Mouse (Mus musculus) CH12.LX (cell line): ENCODE data around the gene Gmpr2. TPM values are rescaled to one million over a fixed set of nuclear protein-coding genes. Genes with fewer than 3 reads are reported as not detected.

ENCODE experiments used
- DNase-seq: peaks from one replicate; pipeline ENCODE4 v3.0.0-alpha.2; 2013; ENCODE audit errors: extremely low read depth
- H3K27ac ChIP-seq: 2 replicates; pipeline ENCODE4 v1.5.1; 2012; ENCODE audit warnings: low read depth, mild to moderate bottlenecking, control low read depth, moderate library complexity; ENCODE audit not compliant: insufficient read depth
- H3K27me3 ChIP-seq: replicated peaks from 2 replicates; pipeline ENCODE3; 2012; ENCODE audit warnings: inconsistent platforms
- H3K36me3 ChIP-seq, 2 experiments: replicated peaks in 1 of 2; 2 replicates each; pipeline versions ENCODE3 to v1.6.1; 2012; ENCODE audit warnings: inconsistent platforms in 1 of 2, low read length in 1 of 2, mild to moderate bottlenecking in 1 of 2, mixed read lengths in 1 of 2, moderate library complexity in 1 of 2; ENCODE audit not compliant: control insufficient read depth in 1 of 2, insufficient read depth in 1 of 2
- H3K4me1 ChIP-seq, 2 experiments: 2 replicates each; pipeline ENCODE4 v1.6.1; 2012; ENCODE audit warnings: inconsistent platforms in 1 of 2, moderate library complexity in 1 of 2; ENCODE audit not compliant: insufficient read depth in 2 of 2, control insufficient read depth in 1 of 2
- H3K4me2 ChIP-seq: 2 replicates; pipeline ENCODE4 v1.6.1; 2012; ENCODE audit warnings: low read depth, mild to moderate bottlenecking, control low read depth; ENCODE audit not compliant: poor library complexity, insufficient read depth, severe bottlenecking
- H3K4me3 ChIP-seq, 3 experiments: fragments of 150-350 bp in 1 of 3; sonication (generic) in 1 of 3; replicated peaks in 1 of 3; 2 replicates each; pipeline versions ENCODE3 to v1.5.1; 2011 to 2012; ENCODE audit warnings: low read depth in 2 of 3, low read length in 2 of 3, mild to moderate bottlenecking in 2 of 3, moderate library complexity in 2 of 3, control low read depth in 1 of 3, improper control_type of control experiment in 1 of 3, inconsistent platforms in 1 of 3, mixed read lengths in 1 of 3; ENCODE audit not compliant: poor library complexity in 1 of 3
- H3K79me2 ChIP-seq: replicated peaks from 2 replicates; pipeline ENCODE4 v1.6.1; 2012; ENCODE audit warnings: mild to moderate bottlenecking, moderate library complexity; ENCODE audit not compliant: control insufficient read depth, poor library complexity, insufficient read depth, severe bottlenecking; ENCODE audit errors: extremely low read depth
- H3K9ac ChIP-seq: 2 replicates; pipeline ENCODE4 v1.6.1; 2012; ENCODE audit warnings: low read depth, mild to moderate bottlenecking, control low read depth, moderate library complexity; ENCODE audit not compliant: insufficient read depth
- H3K9me3 ChIP-seq: replicated peaks from 2 replicates; pipeline ENCODE3; 2012; ENCODE audit warnings: low read length, inconsistent platforms, mixed read lengths
- BHLHE40 ChIP-seq: IDR thresholded peaks from 2 replicates; pipeline ENCODE4 v1.6.1; 2011; ENCODE audit warnings: mild to moderate bottlenecking, low read depth, low read length, improper control_type of control experiment
- CHD1 ChIP-seq: IDR thresholded peaks from 2 replicates; pipeline ENCODE4 v1.6.1; 2012; ENCODE audit warnings: low read depth, low read length, improper control_type of control experiment, inconsistent platforms
- CHD2 ChIP-seq: IDR thresholded peaks from 2 replicates; pipeline ENCODE4 v1.6.1; 2011; ENCODE audit warnings: low read length, improper control_type of control experiment
- CTCF ChIP-seq, 2 experiments: IDR thresholded peaks in 1 of 2; conservative IDR thresholded peaks in 1 of 2; 2 replicates each; pipeline ENCODE4 v1.5.1; 2011 to 2012; ENCODE audit warnings: low read depth in 2 of 2, low read length in 2 of 2, improper control_type of control experiment in 1 of 2, inconsistent platforms in 1 of 2, mild to moderate bottlenecking in 1 of 2, moderate library complexity in 1 of 2
- E2F4 ChIP-seq: IDR thresholded peaks from 2 replicates; pipeline ENCODE4 v1.6.1; 2011; ENCODE audit warnings: low read depth, low read length, improper control_type of control experiment; ENCODE audit not compliant: insufficient replicate concordance
- ELF1 ChIP-seq: IDR thresholded peaks from 2 replicates; pipeline ENCODE4 v1.6.1; 2014; ENCODE audit warnings: low read depth, mild to moderate bottlenecking, inconsistent platforms, low read length, improper control_type of control experiment
- EP300 ChIP-seq: IDR thresholded peaks from 2 replicates; pipeline ENCODE4 v1.6.1; 2011; ENCODE audit warnings: low read length, improper control_type of control experiment
- ETS1 ChIP-seq: conservative IDR thresholded peaks from 2 replicates; pipeline ENCODE4 v1.6.1; 2012; ENCODE audit warnings: low read depth, mild to moderate bottlenecking, inconsistent platforms, low read length, improper control_type of control experiment, moderate library complexity
- GABPA ChIP-seq: IDR thresholded peaks from 2 replicates; pipeline ENCODE4 v1.6.1; 2012; ENCODE audit warnings: low read depth, low read length, improper control_type of control experiment, inconsistent platforms; ENCODE audit not compliant: insufficient replicate concordance
- HCFC1 ChIP-seq: IDR thresholded peaks from 2 replicates; pipeline ENCODE4 v1.6.1; 2012; ENCODE audit warnings: low read depth, mild to moderate bottlenecking, inconsistent platforms, low read length, improper control_type of control experiment
- IRF4 ChIP-seq: IDR thresholded peaks from 2 replicates; pipeline ENCODE4 v1.6.1; 2014; ENCODE audit warnings: low read depth, mild to moderate bottlenecking, inconsistent platforms, low read length, improper control_type of control experiment
- JUN ChIP-seq: IDR thresholded peaks from 2 replicates; pipeline ENCODE4 v1.6.1; 2011; ENCODE audit warnings: low read depth, mild to moderate bottlenecking, low read length, improper control_type of control experiment, moderate library complexity; ENCODE audit not compliant: insufficient read depth
- JUND ChIP-seq: conservative IDR thresholded peaks from 2 replicates; pipeline ENCODE4 v1.6.1; 2011; ENCODE audit warnings: low read depth, low read length, improper control_type of control experiment
- KAT2A ChIP-seq: IDR thresholded peaks from 2 replicates; pipeline ENCODE4 v1.6.1; 2012; ENCODE audit warnings: low read length, improper control_type of control experiment, inconsistent platforms; ENCODE audit not compliant: insufficient replicate concordance
- MAFK ChIP-seq: IDR thresholded peaks from 2 replicates; pipeline ENCODE4 v1.6.1; 2011; ENCODE audit warnings: low read length, improper control_type of control experiment; ENCODE audit not compliant: insufficient replicate concordance
- MAX ChIP-seq: IDR thresholded peaks from 2 replicates; pipeline ENCODE4 v1.6.1; 2011; ENCODE audit warnings: low read length, improper control_type of control experiment
- MAZ ChIP-seq: IDR thresholded peaks from 2 replicates; pipeline ENCODE4 v1.6.1; 2012; ENCODE audit warnings: low read depth, mild to moderate bottlenecking, inconsistent platforms, low read length, improper control_type of control experiment, moderate library complexity
- MEF2A ChIP-seq: IDR thresholded peaks from 2 replicates; pipeline ENCODE4 v1.6.1; 2014; ENCODE audit warnings: low read depth, mild to moderate bottlenecking, inconsistent platforms, low read length, improper control_type of control experiment, borderline replicate concordance
- MXI1 ChIP-seq: IDR thresholded peaks from 2 replicates; pipeline ENCODE4 v1.6.1; 2011; ENCODE audit warnings: mild to moderate bottlenecking, low read depth, low read length, improper control_type of control experiment
- MYC ChIP-seq: IDR thresholded peaks from 2 replicates; pipeline ENCODE4 v1.6.1; 2011; ENCODE audit warnings: low read depth, mild to moderate bottlenecking, improper control_type of control experiment, low read length
- NELFE ChIP-seq: IDR thresholded peaks from 2 replicates; pipeline ENCODE4 v1.6.1; 2011; ENCODE audit warnings: low read depth, low read length, improper control_type of control experiment
- NRF1 ChIP-seq: IDR thresholded peaks from 2 replicates; pipeline ENCODE4 v1.6.1; 2014; ENCODE audit warnings: low read depth, mild to moderate bottlenecking, inconsistent platforms, low read length, improper control_type of control experiment, moderate library complexity
- PAX5 ChIP-seq: IDR thresholded peaks from 2 replicates; pipeline ENCODE4 v1.6.1; 2012; ENCODE audit warnings: low read length, inconsistent platforms, mixed read lengths
- POLR2A ChIP-seq: IDR thresholded peaks from 2 replicates; pipeline ENCODE4 v1.6.1; 2011; ENCODE audit warnings: low read depth, mild to moderate bottlenecking, improper control_type of control experiment, low read length
- POLR2AphosphoS2 ChIP-seq: IDR thresholded peaks from 2 replicates; pipeline ENCODE4 v1.6.1; 2011; ENCODE audit warnings: low read depth, low read length, improper control_type of control experiment
- RAD21 ChIP-seq: IDR thresholded peaks from 2 replicates; pipeline ENCODE4 v1.6.1; 2011; ENCODE audit warnings: low read depth, mild to moderate bottlenecking, low read length, improper control_type of control experiment, moderate library complexity
- RCOR1 ChIP-seq: conservative IDR thresholded peaks from 2 replicates; pipeline ENCODE4 v1.6.1; 2012; ENCODE audit warnings: low read depth, mild to moderate bottlenecking, inconsistent platforms, low read length, improper control_type of control experiment
- SIN3A ChIP-seq: IDR thresholded peaks from 2 replicates; pipeline ENCODE4 v1.6.1; 2012; ENCODE audit warnings: low read length, improper control_type of control experiment, inconsistent platforms
- SMC3 ChIP-seq: IDR thresholded peaks from 2 replicates; pipeline ENCODE4 v1.6.1; 2011; ENCODE audit warnings: low read depth, low read length, improper control_type of control experiment
- TBP ChIP-seq: conservative IDR thresholded peaks from 2 replicates; pipeline ENCODE4 v1.6.1; 2011; ENCODE audit warnings: low read depth, low read length, improper control_type of control experiment
- TCF12 ChIP-seq: IDR thresholded peaks from 2 replicates; pipeline ENCODE4 v1.6.1; 2014; ENCODE audit warnings: low read depth, mild to moderate bottlenecking, inconsistent platforms, low read length, improper control_type of control experiment
- UBTF ChIP-seq: IDR thresholded peaks from 2 replicates; pipeline ENCODE4 v1.6.1; 2012; ENCODE audit warnings: low read depth, mild to moderate bottlenecking, inconsistent platforms, low read length, improper control_type of control experiment, moderate library complexity
- USF1 ChIP-seq: IDR thresholded peaks from 2 replicates; pipeline ENCODE4 v1.6.1; 2014; ENCODE audit warnings: low read depth, mild to moderate bottlenecking, inconsistent platforms, low read length, improper control_type of control experiment
- USF2 ChIP-seq: conservative IDR thresholded peaks from 2 replicates; pipeline ENCODE4 v1.6.1; 2011; ENCODE audit warnings: low read depth, low read length, improper control_type of control experiment
- ZC3H11A ChIP-seq: IDR thresholded peaks from 2 replicates; pipeline ENCODE4 v1.6.1; 2012; ENCODE audit warnings: low read depth, mild to moderate bottlenecking, inconsistent platforms, low read length, improper control_type of control experiment
- ZKSCAN1 ChIP-seq: IDR thresholded peaks from 2 replicates; pipeline ENCODE4 v1.6.1; 2012; ENCODE audit warnings: low read depth, inconsistent platforms, low read length, improper control_type of control experiment, borderline replicate concordance
- ZMIZ1 ChIP-seq: IDR thresholded peaks from 2 replicates; pipeline ENCODE4 v1.6.1; 2012; ENCODE audit warnings: low read depth, mild to moderate bottlenecking, inconsistent platforms, low read length, improper control_type of control experiment
- ZNF384 ChIP-seq: IDR thresholded peaks from 2 replicates; pipeline ENCODE4 v1.6.1; 2012; ENCODE audit warnings: low read depth, low read length, improper control_type of control experiment, inconsistent platforms
- dilution Hi-C: fragments of 300-500 bp; cut with MboI; formaldehyde crosslinking; loops from 2 replicates; pipeline ENCODE4 v1.14.3; 2020; ENCODE audit warnings: low sequenced_read_pairs; ENCODE audit not compliant: extremely low pct_unique_long_range_greater_than_20kb, extremely low pct_ligation_motif_present
- in situ Hi-C: fragments of 300-500 bp; cut with MboI; formaldehyde crosslinking; loops from 3 replicates; pipeline ENCODE4 v1.14.3; 2019; ENCODE audit warnings: low sequenced_read_pairs, low pct_ligation_motif_present, low pct_unique_long_range_greater_than_20kb, mixed read lengths
- polyA plus RNA-seq: library from polyadenylated mRNA; unstranded; fragments of >175 nt; gene quantifications from 2 replicates; pipeline ENCODE4 v1.2.1, GENCODE M21; 2012; ENCODE audit warnings: low read depth; ENCODE audit not compliant: insufficient read length
- total RNA-seq, 2 experiments: library from RNA; depleted of rRNA; stranded (reverse); fragments of 300-350 nt in 1 of 2; fragments of >200 nt in 1 of 2; gene quantifications; 2 replicates each; pipeline ENCODE4 v1.2.3; 2012 to 2014

The Gmpr2 gene
- total and polyA plus RNA-seq, 3 experiments, result 34.7 to 51.3 (median 37.3) TPM

- no peak within 1 kb of the TSS; the same call in 1 of the 2 replicates for H3K27ac ChIP-seq
- H3K79me2 ChIP-seq, result peaks cover 10% of the 10 kb centered on the region; the same call in 1 of the 2 replicates
- H3K36me3 ChIP-seq, result peaks cover 62 to 83% of the 10 kb centered on the region in 2 experiments
- TF ChIP-seq E2F4, result no peak
- peak; percentile 82 for TF ChIP-seq POLR2A
- peak; percentile 53; the same call in 1 of the 2 replicates for TF ChIP-seq IRF4
- TF ChIP-seq SMC3, result no peak
- peak; percentile 76 for TF ChIP-seq NELFE
- TF ChIP-seq MEF2A, result peak; percentile 61; the same call in 1 of the 2 replicates
- TF ChIP-seq CHD1, result no peak
- TF ChIP-seq KAT2A, result 0 out of 2 replicates have a peak, but pooled peaks have one; percentile 66
- TF ChIP-seq USF2, result no peak; the same call in 1 of the 2 replicates
- TF ChIP-seq ZNF384, result no peak
- no peak for TF ChIP-seq MAFK
- peak; percentile 85 for TF ChIP-seq POLR2AphosphoS2
- peak; percentile 97 for TF ChIP-seq BHLHE40
- peak; percentile 57; the same call in 1 of the 2 replicates for TF ChIP-seq CHD2
- peak; percentile 32; the same call in 1 of the 2 replicates for TF ChIP-seq ETS1
- peak; percentile 97 for TF ChIP-seq MYC
- TF ChIP-seq ZMIZ1, result peak; percentile 57
- TF ChIP-seq PAX5, result no peak
- no peak for TF ChIP-seq CTCF (conservative IDR thresholded peaks at IDR 0.05 in 1 of 2, IDR thresholded peaks at IDR 0.05 in 1 of 2; ENCODE audit: low read depth in 2 of 2, low read length in 2 of 2)
- 0 out of 2 replicates have a peak, but pooled peaks have one; percentile 52 for TF ChIP-seq RCOR1
- TF ChIP-seq UBTF, result no peak
- peak; percentile 81 for TF ChIP-seq MAZ
- no peak for TF ChIP-seq EP300
- no peak for TF ChIP-seq NRF1
- TF ChIP-seq ELF1, result peak; percentile 78
- TF ChIP-seq ZC3H11A, result no peak
- no peak for TF ChIP-seq RAD21
- TF ChIP-seq JUN, result no peak
- TF ChIP-seq MXI1, result peak; percentile 100
- TF ChIP-seq JUND, result no peak
- peak; percentile 98 for TF ChIP-seq SIN3A
- TF ChIP-seq HCFC1, result peak; percentile 80
- TF ChIP-seq ZKSCAN1, result no peak
- TF ChIP-seq MAX, result peak; percentile 98
- TF ChIP-seq GABPA, result no peak
- TF ChIP-seq TCF12, result peak; percentile 76
- peak; percentile 70 for TF ChIP-seq USF1
- TF ChIP-seq TBP, result peak; percentile 75; the same call in 1 of the 2 replicates
- DNase-seq, result peak; percentile 93
- no peaks in the 10 kb centered on the region for H3K27me3 ChIP-seq
- H3K4me2 ChIP-seq, result peak within 1 kb of the TSS; percentile 53
- peak within 1 kb of the TSS; percentile 54 for H3K9ac ChIP-seq
- in situ Hi-C loops, result no loop called here
- H3K4me3 ChIP-seq, result peak within 1 kb of the TSS; percentile 75 to 89 (median 78)
- H3K9me3 ChIP-seq, result no peaks in the 10 kb centered on the region
- dilution Hi-C loops, result no loop called here
- peaks cover 4 to 28% of the 10 kb centered on the region in 2 experiments; a peak in 3 of 4 replicates for H3K4me1 ChIP-seq
Observed at GRCm38 (mm10) chr14:55635523-55636007, 36.2 kb upstream of the Gmpr2 start, which contains the start of gene Ipo4. TSS of gene Ipo4 (minus strand) at chr14:55635957.
